Mouse (Mus musculus) midbrain, embryonic 14.5 days (tissue): Measurements from ENCODE around the gene Sept9. TPM values are rescaled to one million over a fixed set of nuclear protein-coding genes. Genes with fewer than 3 reads are reported as not detected.

Experiments used
- ATAC-seq: fragments of 200-750 bp; cut with Nextera tagmentation; 2 replicates; pipeline ENCODE4 v1.8.0; 2017; ENCODE audit warnings: moderate number of reproducible peaks, moderate library complexity; ENCODE audit not compliant: low FRiP score, low TSS enrichment
- DNase-seq: peaks from one replicate; pipeline ENCODE4 v3.0.0-alpha.2; 2015
- H3K27ac ChIP-seq: fragments of 300-500 bp; sonication (generic); replicated peaks from 2 replicates; pipeline ENCODE4 v1.5.1; 2014; ENCODE audit warnings: mild to moderate bottlenecking, low read depth, low read length, moderate library complexity
- H3K27me3 ChIP-seq: fragments of 300-500 bp; sonication (generic); 2 replicates; pipeline ENCODE4 v1.6.1; 2014; ENCODE audit warnings: low read length, control low read depth, mixed read lengths; ENCODE audit not compliant: control insufficient read depth, insufficient read depth
- H3K36me3 ChIP-seq: fragments of 300-500 bp; sonication (generic); 2 replicates; pipeline ENCODE4 v1.6.1; 2014; ENCODE audit warnings: low read length, control low read depth; ENCODE audit not compliant: control insufficient read depth, insufficient read depth
- H3K4me1 ChIP-seq: fragments of 300-500 bp; sonication (generic); 2 replicates; pipeline ENCODE4 v1.6.1; 2014; ENCODE audit warnings: mild to moderate bottlenecking, antibody characterized with exemption, low read length, control low read depth; ENCODE audit not compliant: control insufficient read depth, insufficient read depth
- H3K4me2 ChIP-seq: fragments of 300-500 bp; sonication (generic); 2 replicates; pipeline ENCODE4 v1.6.1; 2014; ENCODE audit warnings: mild to moderate bottlenecking, low read length, moderate library complexity
- H3K4me3 ChIP-seq: fragments of 300-500 bp; sonication (generic); replicated peaks from 2 replicates; pipeline ENCODE4 v1.5.1; 2014; ENCODE audit warnings: low read depth, low read length
- H3K9ac ChIP-seq: fragments of 300-500 bp; sonication (generic); replicated peaks from 2 replicates; pipeline ENCODE4 v1.6.1; 2014; ENCODE audit warnings: mild to moderate bottlenecking, low read length, moderate library complexity
- H3K9me3 ChIP-seq: fragments of 300-500 bp; sonication (generic); 2 replicates; pipeline ENCODE4 v1.6.1; 2016; ENCODE audit warnings: low read length, control low read depth, mixed read lengths; ENCODE audit not compliant: control insufficient read depth
- WGBS: fragments of 180-500 bp; shearing (Covaris S2); extraction: QIAGEN DNeasy Blood & Tissue Kit; methylation state at CpG from one replicate; pipeline ENCODE4 v1.1.7; 2014; 5-methylcytosine and 5-hydroxymethylcytosine counted together
- polyA plus RNA-seq: library from polyadenylated mRNA; unstranded; fragments of >200 nt; fragmentation: Nextera tagmentation; extraction: Ambion mirVana; gene quantifications from 2 replicates; pipeline ENCODE4 v1.2.1, GENCODE M21; 2014

Sept9 gene
- polyA plus RNA-seq, 1 experiment from 2014 or later = 97.4 TPM

- DNase-seq = no peak
- Histone ChIP-seq H3K4me2 (no peak overlapping the region), H3K9ac (no peak overlapping the region), H3K36me3 (no peaks in the 10 kb centered on the region), H3K27me3 (peaks cover 31% of the 10 kb centered on the region), H3K4me3 (no peak overlapping the region), H3K9me3 (no peaks in the 10 kb centered on the region), H3K27ac (no peak overlapping the region), H3K4me1 (peaks cover 7% of the 10 kb centered on the region)
- WGBS = 84% methylated on average over 12 of the region's 12 CpGs
- no peak for ATAC-seq
Observed at GRCm38 (mm10) chr11:117201846-117202245, 2.4 kb downstream of the Sept9 start.

- 91% methylated on average over 8 of the region's 8 CpGs for WGBS
- Histone ChIP-seq H3K27me3 (peaks cover 15% of the 10 kb centered on the region), H3K4me2 (no peak overlapping the region), H3K4me3 (no peak overlapping the region), H3K9ac (no peak overlapping the region), H3K27ac (no peak overlapping the region), H3K9me3 (no peaks in the 10 kb centered on the region), H3K4me1 (peaks cover 2% of the 10 kb centered on the region), H3K36me3 (no peaks in the 10 kb centered on the region)
- DNase-seq (no peak), ATAC-seq (no peak)
Observed at GRCm38 (mm10) chr11:117204606-117205005, 5.1 kb downstream of the Sept9 start.

GRCm38 (mm10) chr11:117205042-117205441, 5.6 kb downstream of the Sept9 start:
- H3K4me2 ChIP-seq = no peak overlapping the region
- peaks cover 11% of the 10 kb centered on the region for H3K27me3 ChIP-seq
- no peak overlapping the region for H3K4me3 ChIP-seq
- DNase-seq = no peak
- H3K9ac ChIP-seq = no peak overlapping the region
- ATAC-seq = no peak
- no peaks in the 10 kb centered on the region for H3K9me3 ChIP-seq
- H3K27ac ChIP-seq = no peak overlapping the region
- no peaks in the 10 kb centered on the region for H3K36me3 ChIP-seq
- H3K4me1 ChIP-seq = no peaks in the 10 kb centered on the region
- 76% methylated on average over 6 of the region's 6 CpGs for WGBS

- DNase-seq = no peak
- H3K9me3 ChIP-seq = no peaks in the 10 kb centered on the region
- no peak for ATAC-seq
- H3K4me3 ChIP-seq = no peak overlapping the region
- no peak overlapping the region for H3K27ac ChIP-seq
- 89% methylated on average over 9 of the region's 9 CpGs for WGBS
- no peaks in the 10 kb centered on the region for H3K4me1 ChIP-seq
- no peak overlapping the region for H3K4me2 ChIP-seq
- H3K36me3 ChIP-seq = no peaks in the 10 kb centered on the region
- H3K27me3 ChIP-seq = peaks cover 7% of the 10 kb centered on the region
- H3K9ac ChIP-seq = no peak overlapping the region
Observed at GRCm38 (mm10) chr11:117205447-117205846, 6.0 kb downstream of the Sept9 start.

GRCm38 (mm10) chr11:117207436-117207835, 8.0 kb downstream of the Sept9 start:
- Histone ChIP-seq H3K4me2 (no peak overlapping the region), H3K4me1 (no peaks in the 10 kb centered on the region), H3K9ac (no peak overlapping the region), H3K9me3 (no peaks in the 10 kb centered on the region), H3K27ac (no peak overlapping the region), H3K4me3 (no peak overlapping the region), H3K27me3 (no peaks in the 10 kb centered on the region), H3K36me3 (no peaks in the 10 kb centered on the region)
- no peak for ATAC-seq
- 57% methylated on average over 5 of the region's 5 CpGs for WGBS
- no peak for DNase-seq

- Histone ChIP-seq H3K9ac (no peak overlapping the region), H3K27ac (no peak overlapping the region)
Observed at GRCm38 (mm10) chr11:117208151-117208673, 8.8 kb downstream of the Sept9 start.

GRCm38 (mm10) chr11:117216713-117217112, 17.3 kb downstream of the Sept9 start:
- WGBS = 77% methylated on average over 2 of the region's 2 CpGs
- no peaks in the 10 kb centered on the region for H3K4me1 ChIP-seq

More at GRCm38 (mm10) chr11:117208151-117208673, 8.8 kb downstream of the Sept9 start:
- Histone ChIP-seq H3K27me3 (no peaks in the 10 kb centered on the region), H3K36me3 (no peaks in the 10 kb centered on the region), H3K4me2 (no peak overlapping the region), H3K4me1 (no peaks in the 10 kb centered on the region), H3K4me3 (no peak overlapping the region), H3K9me3 (no peaks in the 10 kb centered on the region)
- 81% methylated on average over 8 of the region's 8 CpGs for WGBS
- DNase-seq (no peak), ATAC-seq (no peak)

GRCm38 (mm10) chr11:117218070-117218469, 18.6 kb downstream of the Sept9 start:
- H3K4me3 ChIP-seq = no peak overlapping the region
- no peak overlapping the region for H3K9ac ChIP-seq
- no peaks in the 10 kb centered on the region for H3K27me3 ChIP-seq
- ATAC-seq (no peak), DNase-seq (no peak)
- H3K9me3 ChIP-seq = no peaks in the 10 kb centered on the region
- WGBS = 89% methylated on average over 6 of the region's 6 CpGs
- no peak overlapping the region for H3K4me2 ChIP-seq
- H3K36me3 ChIP-seq = no peaks in the 10 kb centered on the region
- no peak overlapping the region for H3K27ac ChIP-seq
- no peaks in the 10 kb centered on the region for H3K4me1 ChIP-seq

More at GRCm38 (mm10) chr11:117216713-117217112, 17.3 kb downstream of the Sept9 start:
- Histone ChIP-seq H3K36me3 (no peaks in the 10 kb centered on the region), H3K9ac (no peak overlapping the region), H3K4me2 (no peak overlapping the region), H3K27ac (no peak overlapping the region), H3K9me3 (no peaks in the 10 kb centered on the region), H3K27me3 (no peaks in the 10 kb centered on the region), H3K4me3 (no peak overlapping the region)
- no peak for ATAC-seq
- DNase-seq = no peak

- Histone ChIP-seq H3K27me3 (no peaks in the 10 kb centered on the region), H3K9me3 (no peaks in the 10 kb centered on the region), H3K4me2 (no peak overlapping the region), H3K4me3 (no peak overlapping the region), H3K4me1 (no peaks in the 10 kb centered on the region), H3K9ac (no peak overlapping the region), H3K27ac (no peak overlapping the region), H3K36me3 (no peaks in the 10 kb centered on the region)
- ATAC-seq (no peak), DNase-seq (no peak)
- 91% methylated on average over 6 of the region's 6 CpGs for WGBS
Observed at GRCm38 (mm10) chr11:117218498-117218897, 19.0 kb downstream of the Sept9 start.
